Mouse (Mus musculus) CD8-positive naive resting alpha-beta T cell, adult 57 days (primary cell): ENCODE measurements around the gene Emid1. TPM values are rescaled to one million over a fixed set of nuclear protein-coding genes. Genes with fewer than 3 reads are reported as not detected.

Experiments
- total RNA-seq: library from RNA; stranded (reverse); gene quantifications from one replicate; pipeline ENCODE4 v1.2.4, GENCODE M21; 2023

Gene Emid1
- total RNA-seq = 7.7 TPM

DNA sequence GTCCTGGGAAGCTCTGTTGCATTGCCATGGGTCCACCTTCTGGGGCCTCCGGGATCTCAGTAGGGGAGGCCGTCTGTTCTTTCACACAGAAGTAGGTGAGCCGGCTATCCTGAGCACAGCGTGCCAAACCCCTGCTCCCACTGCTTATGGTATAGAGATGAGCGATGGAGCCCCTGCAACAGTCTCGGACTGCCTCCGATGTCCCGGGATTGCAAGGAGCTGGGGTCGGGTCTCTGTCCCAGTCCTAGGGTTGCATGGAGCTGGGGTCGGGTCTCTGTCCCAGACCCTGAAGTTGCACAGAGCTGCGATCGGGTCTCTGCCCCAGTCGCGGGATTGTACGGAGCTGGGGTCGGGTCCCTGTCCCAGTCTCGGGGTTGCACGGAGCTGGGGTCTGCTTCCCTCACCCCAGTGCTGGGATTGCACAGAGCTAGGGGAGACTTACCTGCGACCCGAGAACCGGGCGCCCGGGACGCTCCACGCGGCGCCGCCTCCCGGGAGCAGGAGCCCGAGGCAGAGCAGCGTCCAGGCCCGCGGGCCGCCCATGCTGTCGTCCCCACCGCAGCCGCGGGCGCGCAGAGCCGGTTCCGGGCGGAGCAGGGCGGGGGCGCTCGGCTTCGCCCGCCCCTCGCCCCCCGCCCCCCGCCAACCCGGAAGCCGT, at the start of gene Emid1:
Gene Emid1 (minus strand): TSS at position 578 of the 658 bp plus-strand sequence.

DNA sequence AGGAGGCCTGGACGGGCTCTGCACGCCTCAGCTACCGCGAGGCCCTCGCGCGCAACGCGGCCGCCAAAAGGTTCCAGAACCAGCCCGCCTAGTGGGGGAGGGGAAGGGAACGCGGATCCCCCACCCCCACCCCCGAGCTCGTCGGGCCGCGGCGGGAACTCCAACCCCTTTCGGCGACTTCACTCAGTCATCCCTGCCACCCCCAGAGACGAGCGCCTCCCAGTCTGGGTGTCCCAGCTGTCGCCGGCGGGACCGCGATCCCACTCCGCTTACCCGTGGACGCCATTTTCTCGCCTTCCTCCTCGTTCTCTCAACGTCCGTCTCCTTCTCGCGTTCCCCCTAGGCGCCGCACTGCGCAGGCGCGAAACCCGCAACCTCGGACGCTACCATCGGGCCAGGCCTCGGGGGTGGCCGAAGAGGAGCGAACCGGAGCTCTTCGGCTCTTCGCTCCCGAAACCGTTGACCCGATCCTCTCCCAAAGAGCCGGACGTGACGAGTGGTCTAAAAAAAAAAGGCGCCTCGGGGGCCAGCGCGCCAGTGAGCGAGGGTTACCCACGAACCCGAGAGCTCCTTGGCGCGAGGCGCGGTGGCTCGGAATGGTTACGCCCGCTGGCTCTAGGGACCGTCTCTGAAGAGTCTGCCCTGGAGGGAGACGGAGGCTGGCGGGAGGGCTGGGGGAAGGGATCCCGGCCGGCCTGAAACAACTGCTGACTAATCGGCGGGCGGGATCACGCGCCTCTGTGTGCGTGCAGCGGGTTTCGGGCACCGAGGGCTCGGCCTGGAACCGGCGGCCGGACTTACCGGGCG, 53.1 kb downstream of the Emid1 start, which contains the start of the genes Rhbdd3 and Ewsr1:
Gene Rhbdd3 (plus strand): TSS at position 191 of the 807 bp plus-strand sequence.
Gene Ewsr1 (minus strand): TSS at position 531 of the 807 bp plus-strand sequence.

DNA sequence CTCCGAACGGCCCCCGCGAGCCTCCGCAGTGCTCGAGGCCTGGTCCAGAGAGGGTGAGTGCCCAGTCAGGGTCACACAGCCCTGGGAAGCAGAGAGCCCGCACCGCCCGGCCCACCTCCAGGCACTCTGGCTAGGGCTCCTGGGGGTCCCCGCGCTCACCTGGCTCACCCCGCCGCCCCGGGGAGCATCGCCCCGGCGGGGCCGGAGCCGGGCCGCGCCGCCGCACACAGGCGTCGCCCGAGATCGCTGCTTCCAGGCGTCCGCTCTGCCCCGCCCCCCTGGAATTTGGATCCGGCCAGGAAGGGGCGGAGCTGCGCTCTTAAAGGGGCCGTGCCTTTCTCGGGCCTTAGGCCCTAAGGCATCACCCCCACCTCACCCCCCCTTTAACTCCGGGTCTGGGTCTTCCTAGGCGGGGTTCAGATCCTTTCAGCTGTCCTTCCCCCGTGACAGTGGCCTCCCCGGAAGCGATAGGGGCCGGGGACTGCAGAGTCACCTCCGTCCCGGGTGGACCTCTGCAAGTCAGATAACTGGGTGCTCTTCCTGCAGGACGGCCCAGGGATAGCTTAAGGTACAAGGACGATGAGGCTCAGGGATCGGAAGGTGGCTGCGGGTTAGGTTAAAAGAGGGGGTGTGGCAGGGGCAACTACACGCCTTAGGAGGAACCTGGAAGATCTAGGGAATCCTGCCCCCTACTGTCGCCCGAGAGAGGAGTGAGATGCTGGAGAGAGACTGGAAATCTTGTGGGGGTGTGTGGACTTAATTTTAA, 86.8 kb downstream of the Emid1 start, which contains the start of gene Gas2l1:
Gene Gas2l1 (minus strand): TSS at position 272 of the 766 bp plus-strand sequence.

GRCm38 (mm10) chr11:5057856-5058641, 94.0 kb downstream of the Emid1 start, which contains the start of gene Rasl10a:
Gene Rasl10a (plus strand): TSS chr11:5058128.

Other genes with a start within 250 kb of the Emid1 start
- gene Nefh, start 204.2 kb downstream of the Emid1 start, total RNA-seq = 3.0 TPM
- gene Ap1b1, start 165.4 kb downstream of the Emid1 start, total RNA-seq = 76.5 TPM
- gene Rasl10a, start 94.1 kb downstream of the Emid1 start, total RNA-seq = 0.49 TPM
- gene Gas2l1, start 86.9 kb downstream of the Emid1 start, total RNA-seq = 0.40 TPM
- gene Rhbdd3, start 53.3 kb downstream of the Emid1 start, total RNA-seq = 4.2 TPM
- gene Ewsr1, start 53.0 kb downstream of the Emid1 start, total RNA-seq = 624 TPM
- 35.5 TPM for gene Kremen1, start 109.3 kb upstream of the Emid1 start, total RNA-seq